Mouse (Mus musculus) bone marrow, adult 2 months (tissue): ENCODE data around the gene Slc16a13.
A peak's percentile ranks its signal among the peaks of the same experiment; 100 is the strongest.

Experiments used
- CTCF ChIP-seq: fragments of 200-500 bp; IDR thresholded peaks from 2 replicates; pipeline ENCODE4 v1.5.1; 2011; ENCODE audit warnings: low read length, control low read depth; ENCODE audit not compliant: control insufficient read depth, insufficient read depth
- POLR2A ChIP-seq: fragments of 200-500 bp; IDR thresholded peaks from 2 replicates; pipeline ENCODE4 v1.6.1; 2011; ENCODE audit warnings: low read depth, mild to moderate bottlenecking, control low read depth, low read length, borderline replicate concordance; ENCODE audit not compliant: control insufficient read depth

DNA sequence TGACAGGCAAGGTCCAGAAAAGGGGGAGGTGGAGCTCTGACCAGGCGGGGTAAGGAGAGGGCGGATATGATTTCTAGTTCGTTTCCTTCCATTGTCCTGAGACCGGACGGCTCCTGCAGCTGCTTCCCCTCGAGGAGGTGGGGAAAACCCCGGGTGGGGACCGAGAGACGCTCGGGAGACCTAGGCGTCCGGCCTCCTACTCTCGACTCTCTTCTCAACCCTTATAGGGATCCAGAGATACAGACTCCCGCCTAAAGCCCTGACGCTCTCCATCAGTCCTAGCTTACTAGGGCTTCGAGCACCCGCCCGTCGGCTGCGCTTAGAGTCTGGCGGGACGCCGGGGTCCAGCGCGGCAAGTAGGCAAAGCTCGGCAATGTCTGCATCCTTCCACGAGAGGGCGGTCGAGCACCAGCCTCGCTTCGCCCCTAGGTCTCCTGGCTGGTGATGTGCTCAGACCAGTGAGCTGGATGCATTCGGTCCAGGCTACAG, 9.4 kb upstream of the Slc16a13 start:
- no peak; the same call in 1 of the 2 replicates for TF ChIP-seq POLR2A
- TF ChIP-seq CTCF = peak; percentile 99
